Mouse (Mus musculus) erythroblast, embryonic 14.5 days (primary cell): ENCODE measurements around the gene Lhfpl5. TPM values are rescaled to one million over a fixed set of nuclear protein-coding genes. Genes with fewer than 3 reads are reported as not detected.

Experiments used
- H3K27me3 ChIP-seq: 2 replicates; pipeline ENCODE4 v1.6.1; 2012; ENCODE audit warnings: inconsistent platforms; ENCODE audit not compliant: control insufficient read depth
- H3K36me3 ChIP-seq: 2 replicates; pipeline ENCODE4 v1.6.1; 2012; ENCODE audit warnings: mild to moderate bottlenecking, inconsistent platforms; ENCODE audit not compliant: control insufficient read depth
- H3K4me1 ChIP-seq: 2 replicates; pipeline ENCODE4 v1.6.1; 2012; ENCODE audit warnings: inconsistent platforms; ENCODE audit not compliant: control insufficient read depth
- H3K4me3 ChIP-seq: replicated peaks from 2 replicates; pipeline ENCODE3; 2012; ENCODE audit warnings: moderate library complexity, mild to moderate bottlenecking, inconsistent platforms
- H3K9me3 ChIP-seq: 2 replicates; pipeline ENCODE4 v1.6.1; 2012; ENCODE audit warnings: low read length, inconsistent platforms, mixed read lengths; ENCODE audit not compliant: control insufficient read depth
- GATA1 ChIP-seq: IDR thresholded peaks from 2 replicates; pipeline ENCODE4 v1.6.1; 2012; ENCODE audit warnings: low read length, inconsistent platforms, mixed read lengths
- TAL1 ChIP-seq: IDR thresholded peaks from 3 replicates; pipeline ENCODE4 v1.6.1; 2012; ENCODE audit warnings: low read length, inconsistent platforms, mixed read lengths
- polyA plus RNA-seq: library from polyadenylated mRNA; stranded (reverse); fragments of >175 nt; gene quantifications from 2 replicates; pipeline ENCODE4 v1.2.3, GENCODE M21; 2012

Gene Lhfpl5
- polyA plus RNA-seq, 1 experiment = not detected

DNA sequence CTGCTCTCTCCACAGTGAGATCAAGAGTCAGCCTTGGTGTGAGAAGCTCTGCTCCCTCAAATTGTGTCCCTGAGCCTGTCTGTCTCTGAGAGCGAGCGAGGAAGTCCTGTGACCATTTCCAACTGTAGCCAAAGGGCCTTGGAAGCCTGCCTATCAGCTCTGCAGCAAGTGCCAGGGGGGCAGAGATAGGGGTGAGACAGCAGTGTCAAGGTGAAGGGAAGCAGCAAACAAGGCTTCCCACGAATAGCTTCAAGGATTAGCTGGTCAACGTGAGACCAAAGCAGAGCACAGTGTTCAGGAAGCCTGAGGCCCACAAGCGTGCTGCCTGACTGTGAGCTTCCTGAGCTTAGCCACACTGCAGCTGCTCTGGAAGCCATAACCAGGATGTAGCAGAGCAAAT is 16.0 kb downstream of the Lhfpl5 start:
- Histone ChIP-seq H3K4me1 (no peaks in the 10 kb centered on the region), H3K4me3 (no peak overlapping the region), H3K9me3 (no peaks in the 10 kb centered on the region), H3K36me3 (peaks cover 84% of the 10 kb centered on the region), H3K27me3 (no peaks in the 10 kb centered on the region)
- TF ChIP-seq TAL1 (no peak), GATA1 (no peak)

GRCm38 (mm10) chr17:28592998-28593397 is 17.6 kb downstream of the Lhfpl5 start:
- Histone ChIP-seq H3K9me3 (no peaks in the 10 kb centered on the region), H3K4me1 (no peaks in the 10 kb centered on the region), H3K36me3 (peaks cover 90% of the 10 kb centered on the region), H3K27me3 (no peaks in the 10 kb centered on the region), H3K4me3 (no peak overlapping the region)
- TF ChIP-seq TAL1 (no peak), GATA1 (no peak)

GRCm38 (mm10) chr17:28593965-28594364 is 18.5 kb downstream of the Lhfpl5 start:
- Histone ChIP-seq H3K9me3 (no peaks in the 10 kb centered on the region), H3K4me1 (no peaks in the 10 kb centered on the region), H3K36me3 (peaks cover 86% of the 10 kb centered on the region), H3K4me3 (no peak overlapping the region), H3K27me3 (no peaks in the 10 kb centered on the region)
- no peak for TF ChIP-seq TAL1
- TF ChIP-seq GATA1 = no peak

DNA sequence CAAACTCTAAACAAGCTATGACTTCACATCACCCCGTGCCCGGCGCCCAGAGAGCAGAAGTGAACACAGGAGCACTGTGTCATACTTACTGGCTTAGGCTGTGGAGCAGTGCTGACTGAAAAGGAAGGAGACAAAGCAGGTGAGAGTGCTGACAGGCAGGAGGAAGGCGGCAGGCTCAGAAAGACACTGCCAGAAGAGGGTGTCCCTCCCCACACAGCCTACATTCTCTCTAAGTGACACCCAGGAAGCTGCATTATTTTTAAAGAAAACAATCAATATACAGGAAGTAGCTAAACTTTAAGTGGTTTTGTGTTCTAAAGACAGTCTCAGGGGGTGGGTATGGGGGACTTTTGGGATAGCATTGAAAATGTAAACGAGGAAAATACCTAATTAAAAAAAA is 25.3 kb downstream of the Lhfpl5 start:
- H3K4me3 ChIP-seq = no peak overlapping the region
- H3K27me3 ChIP-seq = no peaks in the 10 kb centered on the region
- peaks cover 90% of the 10 kb centered on the region for H3K36me3 ChIP-seq
- H3K9me3 ChIP-seq = no peaks in the 10 kb centered on the region
- TF ChIP-seq TAL1 = no peak
- TF ChIP-seq GATA1 = no peak
- no peaks in the 10 kb centered on the region for H3K4me1 ChIP-seq

- TF ChIP-seq GATA1 (no peak), TAL1 (no peak)
- Histone ChIP-seq H3K4me1 (no peaks in the 10 kb centered on the region), H3K4me3 (no peak overlapping the region), H3K27me3 (no peaks in the 10 kb centered on the region), H3K36me3 (peaks cover 90% of the 10 kb centered on the region), H3K9me3 (no peaks in the 10 kb centered on the region)
These were observed 26.3 kb downstream of the Lhfpl5 start for GRCm38 (mm10) chr17:28601557-28602250.

DNA sequence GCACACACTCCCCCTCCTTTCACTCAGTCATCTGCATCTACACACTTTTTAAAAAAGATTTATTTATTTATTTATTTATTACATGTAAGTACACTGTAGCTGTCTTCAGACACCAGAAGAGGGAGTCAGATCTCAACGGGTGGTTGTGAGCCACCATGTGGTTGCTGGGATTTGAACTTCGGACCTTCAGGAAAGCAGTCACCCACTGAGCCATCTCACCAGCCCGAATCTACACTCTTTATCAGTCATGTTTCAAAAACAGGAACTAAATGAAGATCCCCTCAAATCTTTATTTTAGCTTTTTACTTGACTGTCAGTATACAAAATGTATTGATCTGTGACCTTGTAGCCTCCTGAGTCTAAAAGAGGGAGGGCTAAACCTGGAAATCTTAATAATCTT is 34.1 kb downstream of the Lhfpl5 start:
- TF ChIP-seq GATA1 (no peak), TAL1 (no peak)
- Histone ChIP-seq H3K27me3 (no peaks in the 10 kb centered on the region), H3K4me1 (peaks cover 12% of the 10 kb centered on the region), H3K9me3 (no peaks in the 10 kb centered on the region), H3K4me3 (no peak overlapping the region), H3K36me3 (peaks cover 51% of the 10 kb centered on the region)

DNA sequence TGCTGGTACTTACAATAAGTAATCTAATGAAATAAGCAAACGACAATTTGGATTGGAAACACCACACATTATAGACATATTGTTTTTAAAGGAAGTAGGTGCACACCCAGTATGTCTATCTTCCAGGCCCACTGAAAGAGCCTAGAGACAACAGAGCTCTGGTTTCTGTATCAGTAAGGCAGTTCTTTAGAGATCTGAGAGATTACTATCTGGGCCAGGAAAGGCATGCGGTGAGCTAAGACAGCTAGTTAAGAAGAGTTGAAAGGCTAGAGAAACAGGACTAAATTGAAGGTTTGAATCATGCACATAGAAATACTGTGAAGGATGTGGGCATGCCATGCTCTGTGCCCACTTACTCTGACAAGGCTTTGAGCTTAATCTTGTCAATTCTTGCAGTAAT is 37.2 kb downstream of the Lhfpl5 start:
- H3K4me3 ChIP-seq = no peak overlapping the region
- peaks cover 29% of the 10 kb centered on the region for H3K4me1 ChIP-seq
- no peaks in the 10 kb centered on the region for H3K9me3 ChIP-seq
- no peak for TF ChIP-seq TAL1
- TF ChIP-seq GATA1 = no peak
- peaks cover 45% of the 10 kb centered on the region for H3K36me3 ChIP-seq
- no peaks in the 10 kb centered on the region for H3K27me3 ChIP-seq

DNA sequence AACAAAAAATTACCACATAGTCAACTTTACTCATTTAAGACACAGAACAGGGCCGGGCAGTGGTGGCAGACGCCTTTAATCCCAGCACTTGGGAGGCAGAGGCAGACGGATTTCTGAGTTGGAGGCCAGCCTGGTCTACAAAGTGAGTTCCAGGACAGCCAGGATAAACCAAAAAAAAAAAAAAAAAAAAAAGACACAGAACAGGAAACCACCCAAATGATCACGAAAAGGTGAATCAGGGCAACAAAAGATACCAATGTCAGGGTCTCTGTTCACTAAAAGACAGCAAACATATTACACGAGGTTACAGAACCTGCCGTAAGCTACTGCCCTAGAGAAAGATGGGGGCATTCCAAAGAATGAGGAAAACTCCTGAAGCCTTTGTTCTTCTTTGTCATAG is 37.7 kb downstream of the Lhfpl5 start:
- TF ChIP-seq TAL1 (no peak), GATA1 (no peak)
- peaks cover 34% of the 10 kb centered on the region for H3K4me1 ChIP-seq
- H3K36me3 ChIP-seq = peaks cover 43% of the 10 kb centered on the region
- no peaks in the 10 kb centered on the region for H3K27me3 ChIP-seq
- no peaks in the 10 kb centered on the region for H3K9me3 ChIP-seq
- no peak overlapping the region for H3K4me3 ChIP-seq

DNA sequence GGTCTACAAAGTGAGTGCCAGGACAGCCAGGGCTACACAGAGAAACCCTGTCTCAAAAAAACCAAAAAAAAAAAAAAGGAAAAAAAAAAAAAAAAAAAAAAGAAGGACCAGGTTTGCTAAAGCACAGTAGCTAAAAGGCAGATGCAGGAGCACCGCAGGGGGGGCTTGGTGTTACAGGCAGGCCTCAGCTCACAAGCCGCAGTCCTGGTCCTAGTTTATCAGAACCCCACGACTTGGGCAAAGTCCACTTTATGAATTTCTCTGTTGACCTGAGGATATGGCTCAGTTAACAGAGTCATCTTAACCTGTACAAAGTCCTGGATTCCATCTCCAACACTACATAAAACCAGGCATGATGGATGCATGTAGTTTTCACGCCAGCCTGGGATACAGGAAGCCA is 39.9 kb downstream of the Lhfpl5 start:
- peaks cover 52% of the 10 kb centered on the region for H3K36me3 ChIP-seq
- no peaks in the 10 kb centered on the region for H3K9me3 ChIP-seq
- no peaks in the 10 kb centered on the region for H3K27me3 ChIP-seq
- H3K4me3 ChIP-seq = no peak overlapping the region
- H3K4me1 ChIP-seq = peaks cover 53% of the 10 kb centered on the region
- TF ChIP-seq GATA1 = no peak
- no peak for TF ChIP-seq TAL1

DNA sequence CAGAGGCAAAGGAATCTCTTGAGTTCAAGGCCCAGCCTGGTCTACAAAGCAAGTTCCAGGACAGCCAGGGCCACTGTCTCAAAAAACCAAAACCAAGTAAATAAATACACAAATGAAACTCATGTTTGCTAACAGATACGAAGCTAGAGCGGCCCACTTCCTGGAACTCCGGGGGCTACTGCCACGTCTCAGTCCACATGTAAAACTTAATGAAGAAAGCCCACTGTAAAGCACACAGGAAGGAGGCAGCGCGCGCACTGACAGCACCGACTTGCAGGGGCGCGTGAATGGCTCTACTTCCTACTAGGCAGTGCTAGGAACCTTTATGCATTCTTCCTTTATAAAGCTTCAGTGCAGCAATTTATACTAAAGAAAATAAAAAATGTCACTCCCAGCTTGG is 42.2 kb downstream of the Lhfpl5 start:
- H3K27me3 ChIP-seq = no peaks in the 10 kb centered on the region
- TF ChIP-seq GATA1 (no peak), TAL1 (no peak)
- no peaks in the 10 kb centered on the region for H3K9me3 ChIP-seq
- peaks cover 76% of the 10 kb centered on the region for H3K4me1 ChIP-seq
- no peak overlapping the region for H3K4me3 ChIP-seq
- H3K36me3 ChIP-seq = peaks cover 52% of the 10 kb centered on the region
